27 mouse cellular contexts compared by ENCODE assay signal in genomic region chr2:103934270-103934669, GRCm38 (mm10). TPM values are rescaled to one million over a fixed set of nuclear protein-coding genes. Genes with fewer than 3 reads are reported as not detected.
DNase-seq lines count a peak whose midpoint lies in the region; ATAC-seq lines count a peak whose summit lies in the region.
"Had no signal": no experiment of that assay in that cellular context is flagged by ENCODE, and none has a peak within 500 bp of the region (broad histone marks: within the 10 kb centered on the region; RNA-seq: fewer than 3 reads in every experiment).

No protein-coding gene starts in this region.

- no peak overlapping the region for H3K9ac ChIP-seq in liver, embryonic 13.5 days
- H3K9ac ChIP-seq in midbrain, embryonic 15.5 days = no peak overlapping the region
- H3K9ac ChIP-seq: forebrain, embryonic 15.5 days; kidney, embryonic 15.5 days; limb, embryonic 12.5 days; midbrain, embryonic 13.5 days had no signal

- no peaks in the 10 kb centered on the region for H3K9me3 ChIP-seq in liver, embryonic 13.5 days (replicated peaks)
- H3K9me3 ChIP-seq in midbrain, embryonic 15.5 days = no peaks in the 10 kb centered on the region
- H3K9me3 ChIP-seq: forebrain, embryonic 15.5 days; kidney, embryonic 15.5 days; limb, embryonic 12.5 days; megakaryocyte, embryonic 14.5 days; midbrain, embryonic 13.5 days had no signal

- H3K4me2 ChIP-seq in liver, embryonic 13.5 days = no peak overlapping the region
- H3K4me2 ChIP-seq in midbrain, embryonic 15.5 days = no peak overlapping the region
- H3K4me2 ChIP-seq: forebrain, embryonic 15.5 days; kidney, embryonic 15.5 days; limb, embryonic 12.5 days; liver, embryonic 11.5 days; midbrain, embryonic 13.5 days had no signal

- H3K27ac ChIP-seq in liver, embryonic 13.5 days = peak overlapping the region; percentile 11; the same call in 1 of the 2 replicates
- H3K27ac ChIP-seq in midbrain, embryonic 15.5 days = no peak overlapping the region
- H3K27ac ChIP-seq: forebrain, embryonic 15.5 days; kidney, embryonic 15.5 days; layer of hippocampus, adult 2 months; left cerebral cortex, adult 2 months; limb, embryonic 12.5 days; midbrain, embryonic 13.5 days had no signal

- peaks cover 49% of the 10 kb centered on the region for H3K4me1 ChIP-seq in liver, embryonic 13.5 days (replicated peaks)
- peaks cover 5% of the 10 kb centered on the region; the same call in 1 of the 2 replicates for H3K4me1 ChIP-seq in midbrain, embryonic 15.5 days

- no peak for DNase-seq in liver, embryonic 13.5 days
- DNase-seq in liver (no peak), A20 (ENCODE audit: low read depth, low spot score) (peak; percentile 35)
- DNase-seq in retina, postnatal 1 day = peak; percentile 38
- DNase-seq: adrenal gland, postnatal 14 days; cerebellum, adult 2 months; cerebellum, postnatal 14 days; heart, postnatal 14 days; kidney, adult 18-20 months; kidney, postnatal 36 days; lung, adult 2 months; lung, postnatal 14 days; right cerebral cortex, adult 18-20 months; spleen, adult 18-20 months; thymus, postnatal 14 days had no signal

- WGBS in liver, embryonic 13.5 days (ENCODE audit: insufficient replicate concordance) = 63% methylated on average over 7 of the region's 7 CpGs
- 38% methylated on average over 7 of the region's 7 CpGs for WGBS in midbrain, embryonic 15.5 days

- ATAC-seq in liver, embryonic 13.5 days (ENCODE audit: low read depth) = no peak
- peak; percentile 66 for ATAC-seq in granulocyte monocyte progenitor cell, adult 5-6 weeks (replicated peaks; ENCODE audit: poor library complexity, severe bottlenecking)
- ATAC-seq in erythroid progenitor cell, adult 5-6 weeks (replicated peaks; ENCODE audit: low FRiP score, poor library complexity, severe bottlenecking) = no peak
- ATAC-seq in midbrain, embryonic 15.5 days (replicated peaks) = no peak
- ATAC-seq: forebrain, embryonic 15.5 days; hindbrain, embryonic 16.5 days; midbrain, embryonic 13.5 days had no signal

- H3K4me3 ChIP-seq in liver, embryonic 13.5 days (replicated peaks) = no peak overlapping the region
- H3K4me3 ChIP-seq in midbrain, embryonic 15.5 days = no peak overlapping the region
- H3K4me3 ChIP-seq: forebrain, embryonic 15.5 days; kidney, embryonic 15.5 days; layer of hippocampus, adult 2 months; left cerebral cortex, adult 2 months; limb, embryonic 12.5 days; megakaryocyte, embryonic 14.5 days; midbrain, embryonic 13.5 days had no signal

- no peaks in the 10 kb centered on the region for H3K36me3 ChIP-seq in liver, embryonic 13.5 days
- no peaks in the 10 kb centered on the region for H3K36me3 ChIP-seq in midbrain, embryonic 15.5 days (replicated peaks)
- H3K36me3 ChIP-seq: forebrain, embryonic 15.5 days; kidney, embryonic 15.5 days; limb, embryonic 12.5 days; midbrain, embryonic 13.5 days had no signal

- no peaks in the 10 kb centered on the region for H3K27me3 ChIP-seq in liver, embryonic 13.5 days
- H3K27me3 ChIP-seq in midbrain, embryonic 15.5 days (replicated peaks) = no peaks in the 10 kb centered on the region
- H3K27me3 ChIP-seq: forebrain, embryonic 15.5 days; limb, embryonic 12.5 days; megakaryocyte, embryonic 14.5 days; midbrain, embryonic 13.5 days had no signal

RNA-seq across cellular contexts. Expression of gene Lmo2, which starts 23.5 kb away (rescaled TPM):
- 156 and 167 TPM in 2 replicates for polyA plus RNA-seq in liver, embryonic 13.5 days (2015; fragmentation: Nextera tagmentation; extraction: Ambion mirVana)
- total RNA-seq in granulocyte monocyte progenitor cell, adult 5-6 weeks (2014; fragmentation: Nextera tagmentation) = 334 and 343 TPM in 2 replicates
- 231 and 233 TPM in 2 replicates for total RNA-seq in granulocyte monocyte progenitor cell, adult 5-6 weeks (2017)
- total RNA-seq in erythroid progenitor cell, adult 5-6 weeks (2015; ENCODE audit: low replicate concordance) = 633 and 653 TPM in 2 replicates
- 362 and 409 TPM in 2 replicates for total RNA-seq in erythroid progenitor cell, adult 5-6 weeks (2017; ENCODE audit: low replicate concordance)
- 32.0 and 33.6 TPM in 2 replicates for polyA plus RNA-seq in midbrain, embryonic 15.5 days (2015; fragmentation: Nextera tagmentation; extraction: Ambion mirVana)

Comparison
In these comparisons a context has a peak if more than half of its experiments do, and no peak if none do; other contexts are left out.
1. DNase-seq: peak in A20 (single experiment) and retina, postnatal 1 day (single experiment); none in liver, embryonic 13.5 days (single experiment) and liver (single experiment).